ENCODE assay signal across 19 mouse cellular contexts in the genomic region with DNA sequence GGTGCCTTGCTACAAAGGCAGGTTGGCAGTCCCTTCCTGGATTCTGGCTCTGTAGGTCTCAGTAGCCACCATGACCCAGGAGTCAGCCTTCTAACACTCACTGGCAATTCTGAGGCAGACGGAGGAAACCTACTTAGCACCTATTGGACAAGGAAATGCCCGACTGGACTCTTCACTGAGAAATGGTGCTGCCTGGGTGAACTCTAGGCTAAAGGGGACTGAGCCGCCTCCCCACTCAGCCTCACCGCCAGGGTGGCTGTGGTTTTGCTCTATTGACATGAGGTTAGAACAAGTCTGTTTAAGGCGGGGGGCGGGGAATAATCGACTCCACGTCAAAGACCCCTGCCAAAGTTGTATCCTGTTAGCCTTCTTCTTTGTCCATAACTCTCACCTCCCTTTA. TPM values are rescaled to one million over a fixed set of nuclear protein-coding genes. Genes with fewer than 3 reads are reported as not detected.
DNase-seq lines count a peak whose midpoint lies in the region; ATAC-seq and TF ChIP-seq lines count a peak whose summit lies in the region.
"Had no signal": no experiment of that assay in that cellular context is flagged by ENCODE, and none has a peak within 500 bp of the region (broad histone marks: within the 10 kb centered on the region; RNA-seq: fewer than 3 reads in every experiment).

No protein-coding gene starts in this region.

- no peak overlapping the region for H3K27ac ChIP-seq in liver, embryonic 11.5 days (ENCODE audit: low read depth, low read length)
- H3K27ac ChIP-seq in liver, postnatal 0 days (ENCODE audit: low read depth) = no peak overlapping the region
- H3K27ac ChIP-seq in small intestine, adult 2 months (ENCODE audit: insufficient read depth, low read depth, low read length) = no peak overlapping the region
- H3K27ac ChIP-seq in midbrain, embryonic 11.5 days (ENCODE audit: low read depth, low read length) = no peak overlapping the region
- H3K27ac ChIP-seq: embryonic facial prominence, embryonic 10.5 days; forebrain, embryonic 13.5 days; heart, embryonic 10.5 days; heart, embryonic 15.5 days; hindbrain, embryonic 13.5 days had no signal

- H3K9ac ChIP-seq in liver, embryonic 11.5 days (ENCODE audit: low read depth, low read length) = no peak overlapping the region
- H3K9ac ChIP-seq in liver, postnatal 0 days (replicated peaks) = no peak overlapping the region
- H3K9ac ChIP-seq in midbrain, embryonic 11.5 days (ENCODE audit: low read length) = no peak overlapping the region
- H3K9ac ChIP-seq: forebrain, embryonic 13.5 days; forebrain, postnatal 0 days; heart, embryonic 15.5 days; hindbrain, embryonic 13.5 days had no signal

- DNase-seq in cerebellum, postnatal 10 days = peak; percentile 16 to 22
- DNase-seq in cerebellum, adult 18-20 months = no peak
- no peak for DNase-seq in liver, embryonic 11.5 days (ENCODE audit: low spot score)
- DNase-seq in liver, postnatal 0 days = no peak
- DNase-seq in B cell, adult 2 months = peak; percentile 24 to 32
- no peak for DNase-seq in urinary bladder, postnatal 25 days (ENCODE audit: low spot score)
- no peak for DNase-seq in midbrain, embryonic 11.5 days (ENCODE audit: low spot score, missing footprints)
- DNase-seq: cerebellum, adult 11 months; cerebellum, adult 9-10 months; cerebellum, postnatal 36 days; forebrain, postnatal 0 days; gastrocnemius, postnatal 14 days; heart, postnatal 14 days had no signal

- ATAC-seq in liver, embryonic 11.5 days (replicated peaks; ENCODE audit: low FRiP score) = no peak
- ATAC-seq in liver, postnatal 0 days = no peak
- ATAC-seq in midbrain, embryonic 11.5 days (ENCODE audit: low FRiP score) = no peak
- ATAC-seq: forebrain, embryonic 13.5 days; forebrain, postnatal 0 days had no signal

- TF ChIP-seq POLR2A in small intestine, adult 2 months (IDR thresholded peaks at IDR 0.05; ENCODE audit: low read depth, low read length) = no peak

- TF ChIP-seq EP300 in liver, postnatal 0 days (IDR thresholded peaks at IDR 0.05; ENCODE audit: low read depth) = no peak

- no peak overlapping the region for H3K4me3 ChIP-seq in liver, embryonic 11.5 days (ENCODE audit: low read depth, low read length)
- no peak overlapping the region for H3K4me3 ChIP-seq in liver, postnatal 0 days (ENCODE audit: low read depth, low read length)
- H3K4me3 ChIP-seq in small intestine, adult 2 months (ENCODE audit: low read depth, low read length) = peak overlapping the region; percentile 10; the same call in 1 of the 2 replicates
- H3K4me3 ChIP-seq in midbrain, embryonic 11.5 days (ENCODE audit: low read depth, low read length) = no peak overlapping the region
- H3K4me3 ChIP-seq: embryonic facial prominence, embryonic 10.5 days; forebrain, embryonic 13.5 days; heart, embryonic 10.5 days; heart, embryonic 15.5 days; hindbrain, embryonic 13.5 days had no signal

- no peak for TF ChIP-seq CTCF in liver, postnatal 0 days (IDR thresholded peaks at IDR 0.05; ENCODE audit: low read depth)
- TF ChIP-seq CTCF in small intestine, adult 2 months (IDR thresholded peaks at IDR 0.05; ENCODE audit: extremely low read depth, insufficient read length, insufficient replicate concordance, low read depth, low read length) = no peak

- peaks cover 5% of the 10 kb centered on the region for H3K36me3 ChIP-seq in liver, embryonic 11.5 days (ENCODE audit: control insufficient read depth, insufficient read depth, low read length)
- H3K36me3 ChIP-seq in liver, postnatal 0 days (replicated peaks; ENCODE audit: insufficient read depth, low read length) = peaks cover 9% of the 10 kb centered on the region
- H3K36me3 ChIP-seq in small intestine, adult 2 months (ENCODE audit: control insufficient read depth, insufficient read depth, low read length) = peaks cover 23% of the 10 kb centered on the region
- H3K36me3 ChIP-seq in midbrain, embryonic 11.5 days (ENCODE audit: control insufficient read depth, insufficient read depth, low read length) = no peaks in the 10 kb centered on the region

- H3K4me2 ChIP-seq in liver, embryonic 11.5 days = peak overlapping the region; percentile 15; the same call in 1 of the 2 replicates
- no peak overlapping the region for H3K4me2 ChIP-seq in liver, postnatal 0 days (ENCODE audit: low read depth, low read length)
- no peak overlapping the region for H3K4me2 ChIP-seq in midbrain, embryonic 11.5 days
- H3K4me2 ChIP-seq: forebrain, embryonic 13.5 days; heart, embryonic 15.5 days; hindbrain, embryonic 13.5 days had no signal

- H3K9me3 ChIP-seq in liver, embryonic 11.5 days (ENCODE audit: control insufficient read depth, low read length) = no peaks in the 10 kb centered on the region
- no peaks in the 10 kb centered on the region for H3K9me3 ChIP-seq in liver, postnatal 0 days (ENCODE audit: low read length)
- no peaks in the 10 kb centered on the region for H3K9me3 ChIP-seq in midbrain, embryonic 11.5 days (ENCODE audit: control insufficient read depth, low read length)
- H3K9me3 ChIP-seq: embryonic facial prominence, embryonic 10.5 days; forebrain, embryonic 13.5 days; heart, embryonic 10.5 days; heart, embryonic 15.5 days; hindbrain, embryonic 13.5 days had no signal

- H3K4me1 ChIP-seq in liver, embryonic 11.5 days (replicated peaks; ENCODE audit: control insufficient read depth, insufficient read depth, low read length) = peaks cover 22% of the 10 kb centered on the region
- H3K4me1 ChIP-seq in liver, postnatal 0 days (ENCODE audit: insufficient read depth) = peaks cover 23% of the 10 kb centered on the region
- H3K4me1 ChIP-seq in small intestine, adult 2 months (ENCODE audit: control insufficient read depth, insufficient read depth, insufficient read length, low read length) = peaks cover 17% of the 10 kb centered on the region
- H3K4me1 ChIP-seq in midbrain, embryonic 11.5 days (ENCODE audit: control insufficient read depth, insufficient read depth, low read length) = peaks cover 3% of the 10 kb centered on the region; the same call in 1 of the 2 replicates

- 69% methylated on average over 8 of the region's 8 CpGs for WGBS in liver, embryonic 11.5 days
- WGBS in liver, postnatal 0 days (ENCODE audit: insufficient replicate concordance) = 60% methylated on average over 8 of the region's 8 CpGs
- WGBS in small intestine, adult 2 months = 64% methylated on average over 8 of the region's 8 CpGs
- WGBS in midbrain, embryonic 11.5 days = 89% methylated on average over 8 of the region's 8 CpGs

- no peaks in the 10 kb centered on the region for H3K27me3 ChIP-seq in liver, embryonic 11.5 days (replicated peaks; ENCODE audit: control insufficient read depth, insufficient read depth, low read length)
- no peaks in the 10 kb centered on the region for H3K27me3 ChIP-seq in liver, postnatal 0 days (ENCODE audit: insufficient read depth, low read length)
- no peaks in the 10 kb centered on the region for H3K27me3 ChIP-seq in small intestine, adult 2 months (ENCODE audit: control insufficient read depth, insufficient read depth, low read length)
- H3K27me3 ChIP-seq in midbrain, embryonic 11.5 days (ENCODE audit: control insufficient read depth, insufficient read depth, low read length) = no peaks in the 10 kb centered on the region
- H3K27me3 ChIP-seq: forebrain, embryonic 13.5 days; heart, embryonic 15.5 days; hindbrain, embryonic 13.5 days had no signal

RNA-seq across cellular contexts. Expression of a gene that starts 2.6 kb away (rescaled TPM):
- polyA plus RNA-seq in liver, embryonic 11.5 days (2014; fragmentation: Nextera tagmentation; extraction: Ambion mirVana) = 80.7 and 82.4 TPM in 2 replicates
- 31.6 and 34.4 TPM in 2 replicates for polyA plus RNA-seq in liver, postnatal 0 days (2015; fragmentation: Nextera tagmentation; extraction: Ambion mirVana)
- polyA plus RNA-seq in small intestine, adult 2 months (2012; rRNA removed) = 168 and 203 TPM in 2 replicates
- polyA plus RNA-seq in midbrain, embryonic 11.5 days (2014; fragmentation: Nextera tagmentation; extraction: Ambion mirVana) = 63.2 and 69.8 TPM in 2 replicates

RNA-seq across cellular contexts. Expression of a gene that starts 25.5 kb away (rescaled TPM):
- polyA plus RNA-seq in liver, embryonic 11.5 days (2014; fragmentation: Nextera tagmentation; extraction: Ambion mirVana) = 164 and 179 TPM in 2 replicates
- 58.4 and 61.3 TPM in 2 replicates for polyA plus RNA-seq in liver, postnatal 0 days (2015; fragmentation: Nextera tagmentation; extraction: Ambion mirVana)
- polyA plus RNA-seq in small intestine, adult 2 months (2012; rRNA removed) = 32.2 and 36.1 TPM in 2 replicates
- polyA plus RNA-seq in midbrain, embryonic 11.5 days (2014; fragmentation: Nextera tagmentation; extraction: Ambion mirVana) = 27.6 and 27.9 TPM in 2 replicates

Comparison
In these comparisons a context has a peak if more than half of its experiments do, and no peak if none do; other contexts are left out.
1. DNase-seq: peak in cerebellum, postnatal 10 days (2 of 2) and B cell, adult 2 months (2 of 2); none in cerebellum, adult 18-20 months (0 of 2), liver, embryonic 11.5 days (single experiment), liver, postnatal 0 days (single experiment), urinary bladder, postnatal 25 days (single experiment) and midbrain, embryonic 11.5 days (single experiment).